Mouse (Mus musculus) E14TG2a.4 (cell line): ENCODE measurements around the gene Cnnm2.

ENCODE experiments used
- H3K27me3 ChIP-seq: 2 replicates; pipeline ENCODE4 v1.6.1; 2014; ENCODE audit warnings: low read length, control low read depth; ENCODE audit not compliant: insufficient read depth
- H3K36me3 ChIP-seq: 2 replicates; pipeline ENCODE4 v1.6.1; 2014; ENCODE audit warnings: low read length, control low read depth; ENCODE audit not compliant: insufficient read depth
- H3K4me1 ChIP-seq: replicated peaks from 2 replicates; pipeline ENCODE4 v1.6.1; 2014; ENCODE audit warnings: low read depth, low read length, control low read depth
- H3K4me3 ChIP-seq: replicated peaks from 2 replicates; pipeline ENCODE4 v1.5.1; 2014; ENCODE audit warnings: mild to moderate bottlenecking, low read length
- H3K9me3 ChIP-seq: 2 replicates; pipeline ENCODE4 v1.6.1; 2014; ENCODE audit warnings: low read length, control low read depth
- CTCF ChIP-seq: conservative IDR thresholded peaks from 2 replicates; pipeline ENCODE4 v1.5.1; 2014; ENCODE audit warnings: low read length
- NANOG ChIP-seq: IDR thresholded peaks from 2 replicates; pipeline ENCODE4 v1.6.1; 2014; ENCODE audit warnings: borderline replicate concordance, low read length, mixed read lengths
- POU5F1 ChIP-seq: IDR thresholded peaks from 2 replicates; pipeline ENCODE4 v1.6.1; 2014; ENCODE audit warnings: low read length, borderline replicate concordance

Cnnm2 gene

DNA sequence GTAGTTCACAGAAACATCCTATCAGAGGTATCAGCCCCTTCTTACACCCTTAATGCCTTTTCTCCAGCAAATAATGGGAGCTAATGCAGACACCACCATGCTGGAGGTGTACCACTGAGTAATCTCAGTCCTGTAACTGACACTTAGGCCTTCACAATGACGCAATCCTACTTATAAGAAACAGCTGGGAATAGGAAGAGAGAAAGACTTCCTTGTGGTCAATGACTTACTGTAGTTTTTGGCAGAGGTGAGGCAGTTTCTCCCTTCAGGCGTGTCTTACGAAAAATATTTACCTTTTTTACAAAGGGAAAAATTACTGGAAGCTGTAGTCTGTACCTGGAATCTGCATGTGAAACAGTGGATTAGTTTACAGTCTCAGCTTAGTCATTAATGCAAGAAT is 31.1 kb downstream of the Cnnm2 start:
- H3K36me3 ChIP-seq, result peaks cover 7% of the 10 kb centered on the region
- H3K9me3 ChIP-seq, result no peaks in the 10 kb centered on the region
- H3K4me1 ChIP-seq, result peaks cover 10% of the 10 kb centered on the region; the same call in 1 of the 2 replicates
- no peak for TF ChIP-seq CTCF
- TF ChIP-seq NANOG, result no peak
- no peaks in the 10 kb centered on the region for H3K27me3 ChIP-seq
- no peak overlapping the region for H3K4me3 ChIP-seq

DNA sequence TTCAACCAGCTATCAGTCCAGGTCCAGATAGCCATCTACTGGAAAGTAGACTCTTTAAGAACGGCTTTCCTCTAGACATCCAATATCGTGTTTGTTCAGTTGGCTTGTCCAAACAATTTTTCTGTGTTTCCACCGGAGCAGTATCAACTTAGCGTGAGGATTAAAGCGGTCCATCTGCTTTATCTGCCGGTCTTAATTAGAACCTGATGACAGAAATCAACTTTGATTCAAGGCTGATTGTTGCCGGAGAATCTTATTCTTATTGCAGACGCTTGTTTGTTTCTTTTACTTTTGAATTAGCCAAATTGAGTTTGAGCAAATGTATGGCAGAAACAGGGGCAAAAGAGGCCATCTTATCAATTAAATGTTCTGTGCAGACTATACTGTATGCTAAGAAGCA is 32.8 kb downstream of the Cnnm2 start:
- no peak overlapping the region for H3K4me3 ChIP-seq

DNA sequence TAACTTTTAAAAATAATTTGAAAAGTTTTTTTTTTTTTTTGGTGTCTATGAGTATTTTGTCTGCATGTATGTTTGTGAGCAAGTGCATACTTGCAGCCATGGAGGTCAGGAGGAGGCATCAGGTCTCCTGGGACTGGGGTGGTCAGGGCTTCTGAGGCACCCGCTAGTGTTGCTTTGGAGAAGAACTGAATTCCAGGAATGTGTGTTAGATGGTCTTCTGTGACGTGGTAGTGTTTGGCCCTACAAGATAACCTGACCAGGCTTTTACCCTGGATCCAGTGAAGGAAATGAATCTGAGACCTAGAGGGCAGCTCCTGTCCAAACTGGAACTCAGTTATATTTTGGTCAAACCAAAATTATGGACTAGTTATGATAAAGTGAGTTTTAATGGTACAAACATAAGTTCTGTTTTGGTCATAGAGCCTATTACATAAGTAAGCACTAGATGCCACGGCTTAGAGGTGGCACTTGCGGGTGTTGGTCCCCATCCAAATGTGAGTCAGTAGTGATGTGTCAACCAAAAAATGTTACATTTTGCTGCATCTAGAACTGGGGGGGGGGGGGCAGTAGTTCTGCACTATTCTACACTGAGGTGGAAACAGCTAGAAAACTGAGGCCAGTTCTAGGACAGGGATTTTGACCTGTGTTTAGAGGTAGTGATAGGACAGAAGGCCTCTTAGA is 38.6 kb downstream of the Cnnm2 start:
- TF ChIP-seq CTCF (no peak), POU5F1 (no peak), NANOG (no peak)
- Histone ChIP-seq H3K4me1 (peaks cover 36% of the 10 kb centered on the region), H3K9me3 (no peaks in the 10 kb centered on the region), H3K36me3 (peaks cover 22% of the 10 kb centered on the region), H3K4me3 (no peak overlapping the region), H3K27me3 (no peaks in the 10 kb centered on the region)

More for the DNA sequence above, 32.8 kb downstream of the Cnnm2 start:
- H3K27me3 ChIP-seq, result no peaks in the 10 kb centered on the region
- peaks cover 15% of the 10 kb centered on the region for H3K36me3 ChIP-seq
- peaks cover 10% of the 10 kb centered on the region; the same call in 1 of the 2 replicates for H3K4me1 ChIP-seq
- TF ChIP-seq NANOG (no peak), CTCF (no peak), POU5F1 (no peak)
- H3K9me3 ChIP-seq, result no peaks in the 10 kb centered on the region

DNA sequence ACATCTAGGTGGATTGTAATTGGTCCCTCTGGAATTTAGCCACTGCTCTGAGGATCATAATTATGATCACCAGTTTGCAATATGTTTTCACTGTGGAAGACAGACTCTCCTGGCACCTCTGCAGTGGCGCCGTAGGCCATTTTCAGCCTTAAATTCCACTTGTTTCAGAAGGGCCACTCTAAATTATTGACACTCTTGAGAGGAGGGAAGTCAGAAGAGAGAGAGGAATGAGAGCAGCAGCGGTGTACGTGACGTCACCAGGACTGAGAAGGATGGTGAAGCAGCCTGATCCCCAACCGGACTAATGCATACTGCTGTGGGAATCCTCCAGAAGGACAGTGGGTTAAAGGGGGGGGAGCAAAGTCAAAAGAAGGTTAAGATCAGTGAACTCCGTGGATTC is 40.1 kb downstream of the Cnnm2 start:
- peaks cover 22% of the 10 kb centered on the region for H3K36me3 ChIP-seq
- peaks cover 40% of the 10 kb centered on the region for H3K4me1 ChIP-seq
- no peaks in the 10 kb centered on the region for H3K9me3 ChIP-seq
- no peaks in the 10 kb centered on the region for H3K27me3 ChIP-seq
- TF ChIP-seq CTCF (no peak), POU5F1 (no peak), NANOG (no peak)
- H3K4me3 ChIP-seq, result no peak overlapping the region

DNA sequence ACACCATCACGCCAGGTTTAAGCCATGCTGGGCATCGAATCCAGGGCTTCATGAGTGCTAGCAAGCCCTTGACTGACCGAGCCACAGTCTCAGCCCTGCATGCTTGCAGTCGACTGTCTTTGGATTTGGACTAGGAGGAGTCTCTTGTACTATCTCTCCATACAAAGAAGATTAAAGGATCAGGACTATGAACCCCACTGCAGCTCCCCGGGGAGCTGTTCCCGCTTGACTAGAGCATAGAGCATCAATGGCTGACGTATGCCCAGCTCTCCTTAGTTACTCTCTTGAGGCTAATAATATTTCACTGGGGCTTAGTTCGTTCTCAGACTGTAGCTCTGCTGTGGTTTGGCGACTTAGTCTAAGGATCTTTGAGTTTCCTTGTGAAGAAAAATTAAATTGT is 40.9 kb downstream of the Cnnm2 start:
- no peak overlapping the region for H3K4me3 ChIP-seq
- H3K27me3 ChIP-seq, result no peaks in the 10 kb centered on the region
- H3K4me1 ChIP-seq, result peaks cover 48% of the 10 kb centered on the region
- H3K36me3 ChIP-seq, result peaks cover 17% of the 10 kb centered on the region; the same call in 1 of the 2 replicates
- no peaks in the 10 kb centered on the region for H3K9me3 ChIP-seq
- TF ChIP-seq NANOG, result no peak
- no peak for TF ChIP-seq POU5F1
- no peak for TF ChIP-seq CTCF

DNA sequence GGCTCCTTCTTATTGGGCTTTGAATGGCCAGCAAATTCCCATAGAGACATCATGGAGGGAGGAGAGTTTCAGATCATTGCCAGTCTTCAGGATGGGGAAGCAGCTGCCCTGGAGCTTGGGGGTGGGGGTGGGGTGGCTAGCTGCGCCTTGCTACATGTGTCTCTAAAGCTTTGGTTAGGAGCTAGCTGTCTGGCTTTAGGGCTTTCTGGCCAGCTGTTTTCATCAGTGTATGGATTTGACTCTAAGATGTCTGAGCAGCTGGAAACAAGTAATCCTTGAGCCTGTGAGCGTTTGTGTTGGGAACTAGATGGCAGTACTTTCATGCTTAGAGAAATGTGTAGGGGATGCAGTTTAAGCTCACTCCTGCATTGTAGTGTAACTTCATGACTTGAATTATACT is 42.3 kb downstream of the Cnnm2 start:
- Histone ChIP-seq H3K4me3 (no peak overlapping the region), H3K4me1 (peaks cover 60% of the 10 kb centered on the region), H3K27me3 (no peaks in the 10 kb centered on the region), H3K9me3 (no peaks in the 10 kb centered on the region), H3K36me3 (peaks cover 7% of the 10 kb centered on the region; the same call in 1 of the 2 replicates)
- no peak for TF ChIP-seq NANOG
- no peak for TF ChIP-seq CTCF
- TF ChIP-seq POU5F1, result no peak

DNA sequence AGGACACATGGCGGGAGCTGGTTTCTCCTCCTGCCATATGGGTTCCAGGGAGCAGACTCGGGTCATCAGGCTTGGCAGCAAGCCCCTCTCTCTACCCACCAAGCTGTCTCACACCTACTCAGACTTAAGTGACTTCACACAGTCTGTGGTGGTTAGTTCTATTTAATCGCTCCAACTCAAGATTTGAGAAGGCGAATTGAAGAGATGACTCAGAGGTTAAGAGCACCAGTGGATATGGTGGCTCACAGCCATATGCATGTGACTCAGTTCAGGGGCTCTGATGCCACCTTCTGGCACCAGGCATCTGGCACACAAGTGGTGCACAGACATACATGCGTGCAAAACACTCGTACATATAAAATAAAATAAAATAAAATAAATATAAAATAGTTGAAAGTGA is 43.4 kb downstream of the Cnnm2 start:
- no peak overlapping the region for H3K4me3 ChIP-seq
- TF ChIP-seq POU5F1 (no peak), CTCF (no peak), NANOG (no peak)

DNA sequence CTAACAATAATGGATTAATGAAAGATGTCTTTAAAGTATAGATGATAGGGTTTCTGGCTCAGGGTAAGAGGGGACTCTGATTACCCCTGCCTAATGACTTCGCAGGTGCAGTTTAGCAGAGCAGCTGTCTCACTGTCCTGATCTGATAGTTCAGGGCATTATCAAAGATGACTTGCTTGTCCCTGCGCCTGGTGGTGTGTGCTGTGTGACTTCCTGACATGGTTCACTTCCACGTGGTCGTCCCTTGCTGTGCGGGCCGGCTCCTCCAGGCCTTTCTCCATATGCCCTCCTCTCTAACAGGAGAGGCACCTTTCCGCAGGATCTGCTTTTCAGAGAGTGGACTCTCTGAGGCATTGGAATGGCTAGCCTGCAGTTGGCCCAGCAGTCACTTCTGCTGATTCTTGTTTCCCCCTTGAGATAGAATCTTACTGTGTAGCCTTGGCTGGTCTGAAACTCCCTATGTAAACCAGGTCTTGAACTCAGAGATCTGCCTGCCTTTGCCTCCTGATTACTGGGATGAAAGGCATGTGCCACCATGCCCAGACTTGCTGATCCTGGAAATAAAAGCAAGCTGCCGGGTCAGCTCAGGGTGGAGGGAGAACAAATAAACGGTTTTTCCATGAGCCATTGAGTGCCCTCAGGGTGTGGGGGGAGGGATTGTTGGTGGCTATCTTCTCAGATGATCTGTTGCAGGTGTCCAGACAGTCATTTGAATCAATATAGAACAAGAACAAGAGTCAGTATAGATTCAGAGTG is 44.7 kb downstream of the Cnnm2 start:
- Histone ChIP-seq H3K4me3 (no peak overlapping the region), H3K4me1 (peaks cover 62% of the 10 kb centered on the region), H3K9me3 (no peaks in the 10 kb centered on the region), H3K36me3 (peaks cover 7% of the 10 kb centered on the region; the same call in 1 of the 2 replicates), H3K27me3 (no peaks in the 10 kb centered on the region)
- TF ChIP-seq POU5F1, result no peak
- TF ChIP-seq CTCF, result no peak
- no peak for TF ChIP-seq NANOG

More for the DNA sequence above, 43.4 kb downstream of the Cnnm2 start:
- Histone ChIP-seq H3K4me1 (peaks cover 62% of the 10 kb centered on the region), H3K9me3 (no peaks in the 10 kb centered on the region), H3K36me3 (peaks cover 7% of the 10 kb centered on the region; the same call in 1 of the 2 replicates), H3K27me3 (no peaks in the 10 kb centered on the region)
